Mouse (Mus musculus) gastrocnemius, postnatal 36 days (tissue): ENCODE results near the gene Adamtsl4. TPM values are rescaled to one million over a fixed set of nuclear protein-coding genes. Genes with fewer than 3 reads are reported as not detected.

Experiments
- DNase-seq, 2 experiments: peaks; one replicate each; pipeline ENCODE4 v3.0.0; 2022
- intact Hi-C: fragments of 180-260 bp; cut with DNase I; formaldehyde crosslinking; loops from one replicate; pipeline ENCODE4 v1.15.1; 2025
- long read RNA-seq, 2 experiments: library from polyadenylated mRNA; stranded (forward); transcript quantifications; one replicate each; pipeline ENCODE4 v2.0.0; 2021
- total RNA-seq, 2 experiments: library from RNA; stranded (reverse); gene quantifications; 2 replicates each; pipeline ENCODE4 v1.2.3; 2021

The Adamtsl4 gene
- total RNA-seq: 10 to 100 TPM; 25.7 to 41.2 TPM
- long read RNA-seq, experiment 1, partial matches to known transcripts: 7 of 12 reads
- long read RNA-seq, experiment 1, other reads (novel, unspliced or antisense): 4 of 12 reads
- long read RNA-seq, experiment 2, full-length matches to known transcripts: 9 of 26 reads
- long read RNA-seq, experiment 2, partial matches to known transcripts: 7 of 26 reads
- long read RNA-seq, experiment 2, other reads (novel, unspliced or antisense): 10 of 26 reads

DNA sequence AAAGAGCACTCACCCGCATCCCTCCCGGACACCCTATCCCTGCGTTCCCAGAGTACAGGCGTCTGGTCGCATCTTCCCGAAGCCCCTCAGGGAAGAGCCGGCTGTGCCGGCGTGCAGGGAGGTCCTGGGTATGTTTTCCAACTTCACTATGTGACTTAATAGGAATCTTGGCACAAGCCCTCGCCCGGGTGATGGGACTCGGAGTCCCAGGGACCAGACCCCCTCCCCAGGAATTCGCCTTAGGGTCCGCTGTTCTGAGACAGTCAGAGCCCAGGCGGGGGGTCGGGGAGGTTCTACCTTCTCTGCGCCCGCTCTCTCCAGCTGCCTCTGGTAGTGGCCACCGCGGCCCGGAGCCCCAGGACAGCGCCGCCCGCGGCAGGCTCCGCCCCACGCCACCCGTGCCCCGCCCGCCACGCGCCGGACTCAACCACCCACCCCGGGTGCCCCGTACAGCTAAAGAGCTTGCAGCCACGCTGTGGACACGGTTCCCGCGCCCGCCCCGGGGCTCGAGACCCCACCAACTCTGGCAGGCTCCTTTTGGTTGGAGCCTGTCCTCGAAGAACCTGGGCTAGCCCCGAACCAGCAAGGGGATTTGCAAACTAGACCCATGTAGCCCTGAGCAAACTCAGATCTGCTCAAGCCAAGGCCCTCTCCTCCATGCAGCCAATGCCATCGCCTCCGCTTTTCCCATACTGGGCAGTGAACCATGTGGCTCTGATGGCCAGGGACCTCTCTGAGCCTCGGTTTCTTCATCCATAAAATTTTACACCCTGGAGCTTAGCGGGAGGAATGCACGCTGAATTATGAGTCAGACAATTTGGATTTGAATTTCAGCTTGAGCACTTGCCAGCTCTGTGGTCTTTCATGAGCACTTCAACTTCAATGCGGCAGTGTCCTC lies at the start of gene Adamtsl4:
Gene Adamtsl4 (minus strand): TSS at position 394 of the 898 bp plus-strand sequence.
- intact Hi-C loops: no loop called here
- DNase-seq: peak; percentile 76 to 82

DNA sequence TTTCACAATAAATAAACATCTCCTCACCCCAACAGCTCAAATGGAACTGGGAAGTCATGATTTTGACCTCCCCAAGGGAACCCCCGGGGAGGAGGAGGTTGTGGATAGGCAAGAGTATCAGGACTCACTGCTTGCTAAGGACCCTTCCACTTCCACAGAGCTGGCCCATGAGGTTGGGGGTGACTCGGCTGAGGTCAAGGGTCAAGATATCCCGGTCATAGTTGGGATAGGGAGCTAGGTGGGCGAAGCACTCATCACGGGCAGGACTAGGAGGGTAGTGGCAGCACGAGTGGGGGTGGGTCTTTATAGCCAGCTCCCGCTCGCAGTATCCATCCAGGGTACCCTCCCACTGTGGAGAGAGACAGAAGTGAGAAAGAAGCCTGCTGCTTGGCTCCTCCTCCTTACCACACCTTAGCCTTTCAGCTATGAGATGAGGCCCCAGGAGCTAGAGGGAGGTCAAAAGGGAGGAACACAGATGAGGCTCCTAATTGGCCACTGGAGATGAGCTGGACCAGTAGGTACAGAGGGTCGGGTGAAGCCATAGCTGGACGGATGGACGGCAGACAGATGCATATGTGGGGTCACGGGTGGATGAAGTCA lies 47.5 kb upstream of the Adamtsl4 start:
- intact Hi-C loops: no loop called here
- DNase-seq: no peak

- intact Hi-C loops: no loop called here
- DNase-seq: peak; percentile 46 to 54
These were observed 46.5 kb upstream of the Adamtsl4 start for GRCm38 (mm10) chr3:95734092-95734702.

- no peak for DNase-seq
- intact Hi-C loops: no loop called here
These were observed 45.2 kb upstream of the Adamtsl4 start for GRCm38 (mm10) chr3:95732744-95733521.

- DNase-seq: no peak
These were observed 44.6 kb upstream of the Adamtsl4 start for GRCm38 (mm10) chr3:95732297-95732696.

GRCm38 (mm10) chr3:95731802-95732201 lies 44.1 kb upstream of the Adamtsl4 start:
- intact Hi-C loops: no loop called here
- no peak for DNase-seq

More at GRCm38 (mm10) chr3:95732297-95732696, 44.6 kb upstream of the Adamtsl4 start:
- intact Hi-C loops: no loop called here

- intact Hi-C loops: no loop called here
- DNase-seq: no peak
These were observed 42.7 kb upstream of the Adamtsl4 start for GRCm38 (mm10) chr3:95730431-95730830.

DNA sequence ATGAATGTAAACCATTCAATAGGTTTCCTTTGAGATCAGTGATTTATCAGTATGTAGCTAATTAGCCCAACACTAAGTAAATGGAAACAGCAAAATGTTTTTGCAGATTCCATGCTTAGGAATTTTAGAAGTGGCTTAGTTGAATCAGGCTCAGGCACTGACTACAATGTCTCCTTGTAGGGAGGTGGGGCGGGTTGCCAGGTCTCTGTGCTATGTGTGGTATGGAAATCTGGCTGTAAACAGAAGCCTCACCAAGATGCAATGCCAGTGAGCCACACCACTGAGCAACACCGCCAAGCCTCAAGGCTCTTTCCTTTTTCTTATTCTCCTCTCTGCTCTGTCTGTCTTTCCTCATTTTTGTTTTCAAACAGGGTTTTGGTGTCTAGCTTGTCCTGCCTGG lies 41.2 kb upstream of the Adamtsl4 start:
- intact Hi-C loops: no loop called here
- no peak for DNase-seq

DNA sequence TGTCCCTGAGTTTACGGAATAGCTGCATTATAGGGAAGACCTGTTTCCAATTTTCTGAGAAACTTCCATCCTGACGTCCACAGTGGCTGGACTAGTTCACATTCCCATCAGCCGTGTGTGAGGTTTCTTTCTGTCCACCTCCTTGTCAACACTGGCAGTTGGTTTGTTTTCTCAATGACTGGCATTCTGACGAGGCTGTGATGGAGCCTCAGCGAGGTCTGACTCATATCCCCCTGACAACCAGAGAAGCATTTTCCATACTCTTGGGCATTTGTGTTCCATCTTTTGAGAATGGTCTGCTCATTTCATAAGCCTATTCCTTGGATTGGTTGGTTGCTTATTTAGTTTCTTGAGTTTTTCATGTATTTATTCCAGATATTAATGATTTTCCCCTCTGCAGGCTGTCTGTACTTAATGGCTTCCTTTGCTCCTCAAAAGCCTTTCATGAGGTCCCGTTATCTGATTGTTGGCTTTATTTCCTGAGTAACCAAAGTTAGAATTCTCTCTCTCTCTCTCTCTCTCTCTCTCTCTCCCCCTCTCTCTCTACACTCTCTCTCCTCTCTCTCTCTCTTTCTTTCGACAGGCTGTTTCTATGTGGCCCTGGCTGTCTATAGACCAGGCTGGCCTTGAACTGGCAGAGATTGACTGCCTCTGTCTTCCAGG lies 39.1 kb upstream of the Adamtsl4 start:
- intact Hi-C loops: no loop called here
- DNase-seq: no peak

GRCm38 (mm10) chr3:95725863-95726262 lies 38.1 kb upstream of the Adamtsl4 start:
- intact Hi-C loops: no loop called here
- DNase-seq: no peak

DNA sequence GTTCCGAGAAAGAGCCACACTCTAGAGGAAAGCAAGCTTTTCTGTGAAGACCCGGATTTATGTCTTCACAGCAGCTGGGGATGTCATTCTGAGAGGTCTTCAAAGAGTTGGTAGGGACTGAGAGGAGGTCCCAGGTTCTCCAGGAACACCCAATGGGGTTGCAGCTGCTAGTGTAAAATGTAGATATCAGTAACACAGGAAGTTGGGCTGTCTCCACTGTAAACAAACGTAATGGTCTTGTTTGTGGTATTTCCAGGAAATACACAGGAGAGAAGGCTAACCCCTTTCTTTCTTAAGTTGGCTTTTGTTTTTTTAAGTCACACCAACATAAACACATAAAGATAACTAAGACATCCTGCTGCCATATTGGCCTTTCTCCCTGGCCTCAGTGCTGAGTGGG lies 34.7 kb upstream of the Adamtsl4 start:
- intact Hi-C loops: no loop called here
- DNase-seq: no peak

DNA sequence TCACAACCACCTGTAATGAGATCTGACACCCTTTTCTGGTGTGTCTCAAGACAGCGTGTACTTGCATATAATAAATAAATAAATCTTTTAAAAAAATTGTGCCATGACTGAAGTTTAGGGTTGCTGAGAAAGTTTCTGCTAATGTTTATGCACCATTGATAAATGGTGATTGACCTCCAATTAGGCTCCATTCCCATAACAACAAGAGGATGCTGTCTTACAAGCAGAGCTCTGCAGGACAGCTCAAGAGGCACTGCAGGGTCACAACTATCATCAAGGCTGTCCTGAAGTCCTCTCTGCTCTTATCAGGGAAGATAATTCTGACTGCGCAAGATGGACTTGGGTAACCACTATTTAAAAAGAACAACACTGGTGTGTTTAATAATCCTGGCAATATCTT lies 30.4 kb upstream of the Adamtsl4 start:
- intact Hi-C loops: no loop called here
- no peak for DNase-seq

DNA sequence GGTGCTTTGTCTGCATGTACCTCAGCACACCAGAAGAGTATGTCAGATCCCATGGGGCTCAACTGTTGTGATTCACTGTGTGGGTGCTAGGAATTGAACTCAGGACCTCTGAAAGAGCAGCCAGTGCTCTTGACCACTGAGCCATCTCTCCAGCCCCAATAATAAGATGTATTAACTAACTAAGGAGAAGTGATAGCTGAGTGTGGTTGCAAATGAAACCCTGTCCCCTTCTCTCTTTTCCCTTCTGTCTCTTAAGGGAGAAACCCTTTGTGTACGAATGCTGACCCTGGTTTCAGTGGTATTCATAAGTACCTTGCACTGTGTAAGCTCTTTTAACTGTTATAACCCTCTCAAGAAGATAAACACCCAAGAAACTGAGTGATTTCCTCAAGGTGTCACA lies 28.4 kb upstream of the Adamtsl4 start:
- intact Hi-C loops: no loop called here
- no peak for DNase-seq

GRCm38 (mm10) chr3:95709967-95710366 lies 22.2 kb upstream of the Adamtsl4 start:
- no peak for DNase-seq
- intact Hi-C loops: no loop called here

GRCm38 (mm10) chr3:95709044-95709443 lies 21.3 kb upstream of the Adamtsl4 start:
- no peak for DNase-seq
- intact Hi-C loops: no loop called here

DNA sequence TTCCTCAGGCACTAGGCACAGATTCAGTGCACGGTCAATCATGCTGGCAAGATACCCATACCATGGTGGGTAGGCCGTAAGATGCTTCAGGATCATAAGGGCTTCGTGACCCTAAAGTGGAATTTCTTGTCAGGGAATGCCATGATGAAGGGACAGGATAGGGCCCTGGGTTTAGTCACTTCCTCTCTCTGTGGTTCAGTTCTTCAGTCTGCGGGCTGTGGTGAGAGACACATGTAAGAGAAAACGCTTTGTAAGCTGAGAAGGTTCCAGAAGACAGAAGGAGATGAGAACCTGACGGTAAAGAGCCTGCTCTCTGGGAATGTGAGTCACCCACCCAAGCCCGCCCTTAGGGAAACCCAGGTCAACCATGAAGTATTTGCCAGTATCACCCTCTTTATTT lies 19.8 kb upstream of the Adamtsl4 start:
- DNase-seq: no peak
- intact Hi-C loops: no loop called here

DNA sequence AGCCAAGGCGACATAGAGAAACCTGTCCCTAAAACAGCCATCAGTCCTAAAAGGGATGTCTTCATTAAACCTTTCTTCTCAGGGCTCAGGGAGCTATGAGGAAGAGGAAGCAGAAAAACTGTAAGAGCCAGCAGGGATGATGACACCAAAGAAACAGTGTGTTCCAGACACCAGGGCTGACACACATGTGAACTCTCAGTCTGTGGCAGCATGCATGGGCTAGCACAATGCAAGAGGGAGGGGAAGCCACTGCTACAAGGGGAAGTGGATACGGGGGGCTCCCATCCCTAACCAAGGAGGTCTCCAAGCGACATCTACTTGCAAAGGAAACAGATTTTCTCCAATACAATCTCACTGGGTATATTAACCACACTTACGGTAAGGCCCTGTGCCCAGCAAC lies 18.6 kb upstream of the Adamtsl4 start:
- intact Hi-C loops: no loop called here
- no peak for DNase-seq

DNA sequence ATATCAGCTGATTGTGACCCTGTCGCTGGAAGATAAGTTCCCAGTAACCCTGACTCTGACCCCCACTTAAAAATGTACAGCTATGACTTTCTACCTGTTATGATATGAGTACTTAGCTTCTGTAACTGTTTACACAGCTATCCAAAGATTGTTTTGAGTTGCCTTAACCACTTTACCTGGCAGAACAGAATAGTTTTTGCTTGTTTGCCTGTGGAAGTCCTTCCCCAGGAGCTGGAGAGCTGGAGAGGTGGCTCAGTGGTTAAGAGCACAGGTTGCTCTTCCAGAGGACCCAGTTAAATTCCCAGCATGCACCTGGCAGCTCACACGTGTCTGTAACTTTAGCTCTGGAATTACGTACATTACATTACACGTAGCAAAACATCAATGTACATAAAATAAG lies 16.9 kb upstream of the Adamtsl4 start:
- DNase-seq: no peak
- intact Hi-C loops: loop anchor here (5.0 kb wide), 1 partner anchor 63 kb away; no protein-coding TSS in a partner anchor

GRCm38 (mm10) chr3:95703276-95703675 lies 15.6 kb upstream of the Adamtsl4 start:
- intact Hi-C loops: loop anchor here (5.0 kb wide), 1 partner anchor 64 kb away; no protein-coding TSS in a partner anchor
- DNase-seq: no peak
